Mouse (Mus musculus): ENCODE measurements at regions not wholly inside any gene's neighbourhood (a gene's known extent, or its start where the extent isn't known, plus 50 kb on each side); places are given as distances from the start of the nearest gene placed in this dataset.

- no peaks in the 10 kb centered on the region for H3K9me3 ChIP-seq (replicated peaks; ENCODE audit: insufficient read depth, low read length)
- H3K27ac ChIP-seq (ENCODE audit: control insufficient read depth, low read depth, low read length): no peak overlapping the region
- H3K4me1 ChIP-seq (ENCODE audit: control insufficient read depth in 1 of 2, insufficient read depth in 2 of 2, low read length in 2 of 2): no peaks in the 10 kb centered on the region
- no peak for TF ChIP-seq RAD21 (IDR thresholded peaks at IDR 0.05; ENCODE audit: low read depth, low read length)
- TF ChIP-seq RCOR1 (IDR thresholded peaks at IDR 0.05; ENCODE audit: low read depth, low read length): no peak
- no peak for TF ChIP-seq ELF1 (IDR thresholded peaks at IDR 0.05; ENCODE audit: low read depth, low read length)
- TF ChIP-seq ETS1 (IDR thresholded peaks at IDR 0.05; ENCODE audit: low read depth, low read length): no peak
- no peak for TF ChIP-seq TAL1 (IDR thresholded peaks at IDR 0.05; ENCODE audit: low read length)
- no peak for TF ChIP-seq POLR2AphosphoS2 (IDR thresholded peaks at IDR 0.05; ENCODE audit: low read length)
- TF ChIP-seq CHD2 (IDR thresholded peaks at IDR 0.05; ENCODE audit: low read length): no peak
- no peak for TF ChIP-seq JUND (IDR thresholded peaks at IDR 0.05; ENCODE audit: low read depth, low read length)
- TF ChIP-seq MEF2A (IDR thresholded peaks at IDR 0.05; ENCODE audit: extremely low read depth, insufficient replicate concordance, low read depth, low read length, poor library complexity, severe bottlenecking): no peak
- TF ChIP-seq MYC (IDR thresholded peaks at IDR 0.05; ENCODE audit: low read depth, low read length): no peak
- no peak for TF ChIP-seq USF1 (IDR thresholded peaks at IDR 0.05; ENCODE audit: low read depth, low read length)
- TF ChIP-seq ZKSCAN1 (IDR thresholded peaks at IDR 0.05; ENCODE audit: low read depth, low read length): no peak
- no peak for TF ChIP-seq CTCF (IDR thresholded peaks at IDR 0.05 in 2 of 3, conservative IDR thresholded peaks at IDR 0.05 in 1 of 3; ENCODE audit: control insufficient read depth in 1 of 3, insufficient read depth in 1 of 3, low read depth in 2 of 3, low read length in 3 of 3, poor library complexity in 1 of 3, severe bottlenecking in 1 of 3)
- TF ChIP-seq SMC3 (IDR thresholded peaks at IDR 0.05; ENCODE audit: low read depth, low read length): no peak
- no peak for TF ChIP-seq MYB (IDR thresholded peaks at IDR 0.05; ENCODE audit: low read depth, low read length)
- TF ChIP-seq GATA1 (IDR thresholded peaks at IDR 0.05; ENCODE audit: low read depth, low read length): no peak
- no peak for TF ChIP-seq BHLHE40 (IDR thresholded peaks at IDR 0.05; ENCODE audit: borderline replicate concordance, low read depth, low read length)
- H3K79me2 ChIP-seq (ENCODE audit: control insufficient read depth, insufficient read depth, low read length, poor library complexity): no peaks in the 10 kb centered on the region
- no peak for DNase-seq (ENCODE audit: low read depth, low spot score)
- no peaks in the 10 kb centered on the region for H3K27me3 ChIP-seq (ENCODE audit: control insufficient read depth in 1 of 2, insufficient read depth in 2 of 2, low read length in 2 of 2)
- no peak overlapping the region for H3K9ac ChIP-seq (ENCODE audit: control insufficient read depth, low read depth, low read length, poor library complexity, severe bottlenecking)
- no peak overlapping the region for H3K4me3 ChIP-seq (ENCODE audit: control insufficient read depth in 1 of 2, insufficient read depth in 1 of 2, low read depth in 2 of 2, low read length in 2 of 2)
- H3K36me3 ChIP-seq (ENCODE audit: control insufficient read depth in 1 of 2, insufficient read depth in 2 of 2, low read length in 2 of 2): no peaks in the 10 kb centered on the region
These were observed 312.8 kb upstream of the Tenm4 start for GRCm38 (mm10) chr7:95858247-95858646.

- no peaks in the 10 kb centered on the region for H3K9me3 ChIP-seq (replicated peaks; ENCODE audit: insufficient read depth, low read length)
- no peak for TF ChIP-seq EP300 (IDR thresholded peaks at IDR 0.05; ENCODE audit: low read depth in 1 of 2, low read length in 2 of 2)
- TF ChIP-seq CHD2 (IDR thresholded peaks at IDR 0.05; ENCODE audit: low read length): no peak
- TF ChIP-seq CTCF (IDR thresholded peaks at IDR 0.05 in 2 of 3, conservative IDR thresholded peaks at IDR 0.05 in 1 of 3; ENCODE audit: control insufficient read depth in 1 of 3, insufficient read depth in 1 of 3, low read depth in 2 of 3, low read length in 3 of 3, poor library complexity in 1 of 3, severe bottlenecking in 1 of 3): no peak
- TF ChIP-seq MXI1 (IDR thresholded peaks at IDR 0.05; ENCODE audit: low read depth, low read length): no peak
- no peak for TF ChIP-seq ZKSCAN1 (IDR thresholded peaks at IDR 0.05; ENCODE audit: low read depth, low read length)
- no peak for TF ChIP-seq TBP (IDR thresholded peaks at IDR 0.05; ENCODE audit: low read depth, low read length)
- TF ChIP-seq CHD1 (IDR thresholded peaks at IDR 0.05; ENCODE audit: low read depth, low read length): no peak
- TF ChIP-seq TCF12 (IDR thresholded peaks at IDR 0.05; ENCODE audit: low read depth, low read length): no peak
- no peak for TF ChIP-seq TAL1 (IDR thresholded peaks at IDR 0.05; ENCODE audit: low read length)
- no peak for TF ChIP-seq UBTF (IDR thresholded peaks at IDR 0.05; ENCODE audit: borderline replicate concordance, insufficient read depth, low read depth, low read length)
- TF ChIP-seq SMC3 (IDR thresholded peaks at IDR 0.05; ENCODE audit: low read depth, low read length): no peak
- TF ChIP-seq USF2 (IDR thresholded peaks at IDR 0.05; ENCODE audit: borderline replicate concordance in 1 of 2, insufficient read depth in 1 of 2, low read depth in 1 of 2, low read length in 2 of 2): no peak
- TF ChIP-seq E2F4 (IDR thresholded peaks at IDR 0.05; ENCODE audit: borderline replicate concordance, low read depth, low read length): no peak
- TF ChIP-seq SIN3A (IDR thresholded peaks at IDR 0.05; ENCODE audit: low read length): no peak
- TF ChIP-seq POLR2A (IDR thresholded peaks at IDR 0.05; ENCODE audit: control insufficient read depth in 1 of 2, insufficient read depth in 1 of 2, low read depth in 1 of 2, low read length in 2 of 2, poor library complexity in 1 of 2): no peak
- TF ChIP-seq ZMIZ1 (IDR thresholded peaks at IDR 0.05; ENCODE audit: low read depth, low read length): no peak
- no peak overlapping the region for H3K27ac ChIP-seq (ENCODE audit: control insufficient read depth, low read depth, low read length)
These were observed 306.8 kb upstream of the Tenm4 start for GRCm38 (mm10) chr7:95864233-95864632.

More at GRCm38 (mm10) chr7:95864233-95864632, 306.8 kb upstream of the Tenm4 start:
- no peak for DNase-seq (ENCODE audit: low read depth, low spot score)
- Histone ChIP-seq H3K79me2 (ENCODE audit: control insufficient read depth, insufficient read depth, low read length, poor library complexity) (no peaks in the 10 kb centered on the region), H3K4me3 (ENCODE audit: control insufficient read depth in 1 of 2, insufficient read depth in 1 of 2, low read depth in 2 of 2, low read length in 2 of 2) (no peak overlapping the region), H3K4me1 (ENCODE audit: control insufficient read depth in 1 of 2, insufficient read depth in 2 of 2, low read length in 2 of 2) (no peaks in the 10 kb centered on the region), H3K27me3 (ENCODE audit: control insufficient read depth in 1 of 2, insufficient read depth in 2 of 2, low read length in 2 of 2) (no peaks in the 10 kb centered on the region), H3K36me3 (ENCODE audit: control insufficient read depth in 1 of 2, insufficient read depth in 2 of 2, low read length in 2 of 2) (no peaks in the 10 kb centered on the region), H3K9ac (ENCODE audit: control insufficient read depth, low read depth, low read length, poor library complexity, severe bottlenecking) (no peak overlapping the region)
